Mouse (Mus musculus): Measurements from ENCODE around the gene Slc38a5.

Slc38a5 gene

DNA sequence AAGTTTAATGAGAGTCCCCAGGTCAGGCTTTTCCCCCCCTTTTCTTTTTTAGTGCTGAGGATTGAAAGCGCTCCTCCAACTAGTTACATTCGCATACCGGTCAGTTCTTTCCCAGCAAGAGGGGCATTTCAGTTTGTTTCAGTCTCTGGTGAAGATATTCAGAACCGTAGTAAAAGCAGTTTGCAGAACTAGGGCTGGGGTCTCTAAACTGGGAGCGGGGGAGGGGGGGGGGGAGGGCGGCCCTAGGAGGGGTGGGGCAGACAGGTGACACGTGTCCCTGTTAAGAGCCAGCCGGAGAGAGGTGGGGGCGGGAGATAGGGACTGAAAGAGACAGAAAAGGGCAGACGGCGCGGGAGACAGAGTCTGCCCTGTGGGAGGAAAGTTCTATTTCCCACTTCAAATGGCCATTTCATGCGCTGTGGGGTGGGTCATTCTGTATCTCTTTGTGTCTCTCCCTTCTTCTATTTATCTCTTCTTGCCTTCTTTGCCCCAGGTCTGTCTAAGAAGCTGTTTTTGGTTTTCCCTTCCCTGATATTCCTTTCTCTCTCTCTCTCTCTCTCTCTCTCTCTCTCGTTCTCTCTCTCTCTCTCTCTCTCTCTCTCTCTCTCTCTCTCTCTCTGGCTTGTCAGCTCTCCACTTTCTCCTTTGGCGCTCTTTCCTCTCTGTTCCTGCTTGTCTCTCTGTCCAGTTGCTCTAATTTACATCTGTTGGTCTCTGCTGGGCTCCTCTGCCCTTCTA lies at the start of gene Slc38a5:
Gene Slc38a5, plus strand, starts transcription at position 51 of the 738 bp plus-strand sequence.
- DNase-seq (ENCODE audit: low spot score): no peak

DNA sequence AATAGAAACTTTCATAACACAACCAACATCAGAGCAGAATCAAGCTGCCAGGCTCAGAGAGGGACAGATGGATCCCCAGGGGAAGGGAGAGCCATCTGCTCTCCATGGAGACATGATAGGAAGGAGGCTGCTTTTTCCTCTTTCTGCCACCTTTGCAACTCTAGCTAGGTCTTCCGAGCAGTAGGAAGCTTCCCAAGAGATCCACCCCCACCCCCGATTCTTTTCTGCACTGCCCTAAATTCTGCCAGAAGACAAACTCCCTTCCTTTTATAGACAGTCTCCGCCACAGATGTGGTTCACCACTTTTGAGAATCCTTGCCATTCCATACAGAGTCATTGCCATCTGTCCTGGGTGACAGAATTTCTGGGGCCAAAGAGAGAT lies 48.6 kb upstream of the Slc38a5 start:
- no peak for DNase-seq (ENCODE audit: low spot score)

DNA sequence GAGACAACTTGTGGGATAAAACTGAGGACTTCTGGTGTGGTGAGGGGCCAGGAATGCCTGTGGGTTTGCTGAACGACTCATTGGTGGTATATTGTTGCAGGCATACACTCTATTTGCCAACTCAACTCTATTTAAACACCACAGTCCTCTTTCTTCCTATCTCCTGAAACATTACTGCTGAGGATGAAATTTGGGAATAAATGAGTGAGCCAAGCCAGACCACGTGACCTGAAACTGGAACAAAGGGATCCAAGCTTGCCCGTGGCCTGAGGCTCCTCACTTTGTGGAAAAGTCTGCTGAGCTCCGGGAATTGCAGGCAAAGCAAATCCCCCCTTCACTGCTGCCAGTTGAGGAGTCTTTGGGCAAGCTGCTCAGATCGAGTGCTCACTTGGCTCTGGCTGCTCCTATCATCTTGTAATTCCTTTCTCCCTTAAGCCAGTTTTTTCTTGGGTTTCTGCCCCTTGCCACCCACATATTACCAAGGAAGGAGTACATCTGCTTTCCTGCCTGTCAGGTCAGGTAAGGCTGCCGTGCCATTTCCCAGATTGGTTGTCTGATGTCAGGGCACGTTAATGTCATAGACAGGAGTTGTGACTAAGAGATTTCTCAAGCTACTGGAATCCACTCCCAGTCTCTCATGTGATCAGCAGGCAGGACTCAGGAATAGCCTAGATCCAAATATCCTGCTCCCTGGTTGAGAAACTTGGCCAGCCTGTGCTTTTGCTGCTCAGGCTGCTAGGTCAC lies 48.1 kb upstream of the Slc38a5 start:
- no peak for DNase-seq (ENCODE audit: low spot score)

DNA sequence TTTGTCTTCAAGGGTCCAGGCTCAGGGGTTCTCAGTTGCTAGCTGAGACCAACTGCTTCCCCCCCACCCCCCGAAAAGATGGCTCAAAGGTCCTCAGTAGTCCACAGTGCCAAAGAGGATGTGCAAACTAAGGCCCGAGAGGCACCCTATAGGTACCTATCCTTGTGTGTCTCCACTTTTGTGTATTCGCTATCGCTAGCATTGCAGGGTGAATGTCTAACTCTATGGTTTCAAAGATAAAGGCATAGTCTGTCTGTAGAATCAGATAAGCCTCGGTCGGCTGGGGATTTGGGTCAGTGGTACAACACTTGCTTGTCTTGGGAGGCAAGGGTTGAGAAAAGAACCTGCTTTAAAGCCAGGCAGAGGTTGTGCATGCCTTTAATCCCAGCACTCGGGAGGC lies 47.5 kb upstream of the Slc38a5 start:
- DNase-seq (ENCODE audit: low spot score): no peak

DNA sequence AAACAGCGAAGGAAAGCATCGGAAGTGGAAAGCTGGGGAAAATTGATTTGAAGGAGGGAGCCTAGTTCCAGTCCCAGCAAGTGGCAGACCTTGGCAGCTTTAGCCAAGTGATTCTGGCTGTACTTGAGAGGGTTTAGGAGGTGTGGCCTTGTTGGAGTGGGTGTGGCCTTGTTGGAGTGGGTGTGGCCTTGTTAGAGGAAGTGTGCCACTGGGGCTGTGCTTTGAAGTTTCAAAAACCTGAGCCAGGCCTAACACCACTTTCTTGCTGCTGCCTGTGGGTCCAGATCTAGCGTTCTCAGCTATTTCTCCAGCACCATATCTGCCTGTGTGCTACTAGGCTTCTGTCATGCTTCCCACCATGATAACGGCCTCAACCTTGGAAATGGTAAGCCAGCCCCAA lies 40.7 kb upstream of the Slc38a5 start:
- DNase-seq (ENCODE audit: low spot score): no peak

DNA sequence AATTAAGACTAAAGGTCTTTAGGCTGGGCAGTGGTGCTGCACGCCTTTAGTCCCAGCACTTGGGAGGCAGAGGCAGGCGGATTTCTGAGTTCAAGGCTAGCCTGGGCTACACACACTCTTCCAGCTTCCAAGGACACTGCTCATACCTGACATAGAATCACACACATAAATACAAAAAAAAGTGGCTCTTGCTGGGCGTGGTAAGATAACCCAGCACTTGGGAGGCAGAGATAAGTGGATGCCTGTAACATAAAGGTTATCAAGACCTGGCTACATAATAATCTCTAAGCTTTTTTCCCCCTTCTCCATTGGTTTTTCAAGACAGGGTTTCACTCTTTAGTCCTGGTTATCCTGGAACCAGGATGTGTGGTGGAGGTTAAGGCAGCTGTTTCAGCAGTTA lies 37.3 kb upstream of the Slc38a5 start:
- no peak for DNase-seq (ENCODE audit: low spot score)

DNA sequence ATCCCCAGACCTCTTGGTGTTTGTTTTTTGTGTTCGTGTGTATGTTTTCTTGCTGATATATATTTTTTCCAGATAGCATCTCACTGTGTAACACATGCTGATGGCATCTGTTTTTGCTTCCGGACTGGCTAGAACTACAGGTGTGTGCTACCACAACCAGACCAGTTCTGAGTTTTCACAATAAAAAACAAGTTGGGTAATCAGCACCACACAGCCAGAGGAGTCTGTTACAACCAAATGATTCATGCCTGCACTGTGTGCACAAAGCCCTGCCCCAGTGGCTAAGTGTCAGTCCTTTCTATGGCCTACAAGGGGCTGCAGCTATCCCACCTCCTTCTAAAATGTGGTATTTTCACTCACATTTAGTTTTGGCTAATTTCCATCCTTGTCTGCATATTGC lies 34.2 kb upstream of the Slc38a5 start:
- DNase-seq (ENCODE audit: low spot score): no peak

DNA sequence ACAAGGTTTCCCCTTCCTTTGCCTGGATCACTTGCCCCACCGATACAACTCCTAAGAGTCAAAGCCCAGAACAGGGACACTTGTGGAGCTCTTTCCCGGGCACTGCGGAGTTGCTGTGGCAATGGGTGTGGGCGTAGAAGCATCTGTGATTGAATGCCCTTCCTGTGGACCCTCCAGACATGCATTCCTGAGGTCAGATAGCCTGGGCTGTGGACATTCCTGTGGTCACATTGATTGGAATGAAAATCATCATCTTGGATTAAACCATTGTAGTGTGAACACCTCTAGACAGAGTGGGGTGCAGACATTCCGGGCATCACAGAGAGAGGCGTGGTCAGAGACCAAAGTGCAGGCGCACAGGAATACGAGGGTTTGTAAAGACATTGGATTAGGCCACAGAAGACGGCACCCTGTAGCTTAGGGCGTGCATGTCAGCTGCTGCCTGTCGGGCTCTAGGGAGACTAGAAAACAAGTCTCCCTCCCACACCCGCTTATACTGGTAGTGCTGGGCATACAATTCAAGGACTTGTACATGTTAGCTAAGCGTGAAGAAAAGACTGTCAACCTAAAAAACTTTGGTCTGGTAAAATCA lies 32.0 kb upstream of the Slc38a5 start:
- DNase-seq (ENCODE audit: low spot score): no peak

DNA sequence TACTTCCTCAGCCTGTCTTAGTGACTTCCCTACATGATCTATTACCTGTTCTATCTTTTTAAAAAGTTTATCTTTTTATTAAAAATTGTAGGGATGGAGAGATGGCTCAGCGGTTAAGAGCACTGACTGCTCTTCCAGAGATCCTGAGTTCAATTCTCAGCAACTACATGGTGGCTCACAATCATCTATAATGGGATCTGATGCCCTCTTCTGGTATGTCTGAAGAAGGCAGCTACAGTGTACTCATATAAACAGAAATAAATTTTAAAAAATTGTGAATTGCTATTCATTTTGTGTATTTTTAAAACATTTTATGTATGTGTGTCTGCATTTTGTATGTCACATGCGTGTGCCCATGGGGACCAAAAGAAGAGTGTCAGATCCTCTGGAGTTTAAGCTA lies 23.3 kb upstream of the Slc38a5 start:
- no peak for DNase-seq (ENCODE audit: low spot score)

DNA sequence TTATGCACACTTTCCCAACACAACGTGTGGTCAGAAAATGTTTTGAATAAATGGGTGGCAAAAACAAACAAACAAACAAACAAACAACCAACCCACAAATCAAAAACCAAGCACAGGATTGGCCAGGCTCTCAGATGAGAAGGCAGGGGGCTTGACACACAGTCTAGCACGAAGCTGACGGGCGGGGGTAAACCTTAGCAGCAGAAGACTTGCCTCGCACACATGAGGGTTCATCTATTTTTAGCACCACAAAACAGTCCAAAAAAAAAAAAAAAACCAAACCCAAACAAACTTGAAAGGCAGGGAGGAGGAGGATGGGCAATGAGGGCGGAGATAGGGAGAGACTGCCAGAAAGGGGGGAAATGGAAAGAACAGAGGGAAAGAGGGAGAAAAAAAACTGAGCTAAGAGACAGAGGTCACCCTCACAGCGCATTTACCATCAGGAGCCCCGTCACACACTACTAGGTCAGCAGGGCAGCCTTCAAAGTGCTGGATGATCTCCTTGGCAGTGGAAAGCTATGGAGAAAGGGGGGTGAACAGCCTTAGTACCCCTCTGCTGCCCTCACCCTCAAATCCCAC lies 22.3 kb upstream of the Slc38a5 start:
- DNase-seq (ENCODE audit: low spot score): no peak

DNA sequence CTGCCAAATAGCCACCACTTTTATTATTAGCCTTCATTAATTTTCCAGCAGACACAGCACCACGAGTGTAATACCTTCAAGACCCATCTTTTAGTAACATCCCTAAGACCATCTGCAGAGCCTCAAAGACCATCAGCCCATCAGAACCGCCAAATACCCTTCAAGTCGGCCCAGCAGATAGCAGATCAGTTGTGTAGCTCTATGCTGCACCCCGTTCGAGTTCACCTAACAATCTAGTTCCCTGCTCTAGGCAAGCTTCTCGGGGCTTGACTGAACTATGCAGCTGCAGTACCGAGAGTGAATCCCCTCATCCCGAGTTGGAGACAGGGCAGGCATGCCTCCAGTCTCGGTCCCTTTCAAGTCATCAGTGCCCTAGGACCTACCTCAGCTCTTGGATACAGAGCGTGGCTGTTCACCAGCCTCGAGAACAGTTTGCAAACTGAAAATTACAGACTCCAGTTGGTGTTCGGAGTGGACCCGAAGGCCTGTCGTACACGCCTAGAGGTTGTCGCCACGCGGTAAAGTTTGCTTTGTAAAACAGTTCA lies 19.1 kb upstream of the Slc38a5 start:
- DNase-seq (ENCODE audit: low spot score): no peak

DNA sequence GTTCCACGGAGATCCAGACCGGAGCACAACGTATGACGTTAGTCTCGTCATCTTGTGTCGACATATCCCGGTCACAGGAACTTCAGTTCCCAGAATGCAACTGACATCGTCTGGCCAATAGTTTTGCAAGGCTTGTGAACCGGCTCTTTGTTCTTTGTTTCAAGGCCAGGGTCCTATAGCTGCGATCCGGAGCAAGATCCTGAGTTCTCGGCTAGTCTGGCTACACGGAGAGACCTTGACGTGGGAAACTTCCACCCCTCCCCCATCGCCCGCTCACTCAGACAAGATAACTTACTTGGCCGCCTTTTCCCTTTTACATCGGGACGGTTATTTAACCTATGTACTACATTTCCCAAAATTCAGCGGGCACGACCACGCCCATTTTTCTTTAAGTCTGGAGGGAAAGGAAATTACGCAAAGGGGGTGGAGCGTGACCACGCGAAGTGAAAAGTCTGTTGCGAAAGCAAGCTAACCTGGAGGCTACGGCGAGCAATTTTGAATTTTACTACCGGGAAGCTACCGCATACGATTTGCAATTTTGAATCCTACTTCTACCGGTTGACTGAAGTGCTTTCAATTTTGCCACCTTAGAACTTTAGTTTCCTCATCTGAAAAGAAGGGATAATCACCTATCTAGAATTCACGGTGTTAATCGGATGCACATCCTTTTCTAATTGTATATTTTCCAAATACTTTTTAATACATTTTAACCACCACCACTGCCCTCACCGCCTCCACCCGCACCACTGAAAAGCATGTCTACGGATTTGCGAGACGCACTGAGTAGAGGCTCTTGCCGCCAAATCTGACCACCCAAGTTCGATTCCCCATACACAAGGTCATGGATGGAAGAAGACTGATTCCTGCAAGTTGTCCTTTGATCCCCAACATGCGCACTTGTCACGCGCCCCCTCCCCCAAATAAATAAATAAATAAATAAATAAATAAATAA lies 18.3 kb upstream of the Slc38a5 start, which contains the start of gene Ftsj1:
Gene Ftsj1, minus strand, starts transcription at position 73 of the 952 bp plus-strand sequence.
- peak; percentile 86 for DNase-seq (ENCODE audit: low spot score)

DNA sequence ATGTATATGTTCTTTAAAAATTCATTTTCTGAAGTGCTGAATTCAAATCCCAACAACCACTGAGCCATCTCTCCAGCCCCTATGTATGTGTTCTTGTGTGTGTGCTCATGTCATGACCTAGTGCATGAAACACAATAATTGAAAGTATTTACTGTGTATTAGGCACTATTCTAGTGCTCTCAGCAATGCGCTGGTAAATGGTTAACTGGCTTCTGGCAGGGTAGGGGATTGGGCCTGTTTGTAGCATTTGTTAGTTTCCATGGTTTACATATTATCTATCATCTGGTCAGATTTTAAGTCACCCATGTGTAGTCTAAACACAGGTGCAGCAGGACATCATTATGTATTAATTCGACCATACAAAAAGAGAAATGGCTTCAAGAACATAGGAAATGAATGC lies 17.2 kb upstream of the Slc38a5 start:
- DNase-seq (ENCODE audit: low spot score): no peak

DNA sequence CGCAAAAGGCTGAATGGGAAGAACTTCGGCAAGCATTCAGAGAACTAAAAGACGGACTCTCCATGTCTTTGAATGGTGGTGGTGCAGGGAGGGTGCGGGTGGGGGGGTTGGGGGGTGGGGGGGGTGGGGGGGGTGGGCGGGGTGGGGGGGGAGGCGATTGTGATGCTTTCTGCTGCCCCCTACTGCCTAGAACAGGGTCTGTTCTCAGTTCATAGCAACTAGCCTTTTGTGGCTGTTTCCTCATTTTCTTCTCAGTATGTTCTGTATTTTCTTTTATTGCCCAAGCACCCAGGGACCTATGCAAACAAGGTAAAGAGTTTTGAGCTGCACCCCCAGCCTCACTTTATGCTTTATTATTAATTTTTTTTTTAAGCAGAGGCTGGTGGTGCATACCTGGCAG lies 15.1 kb upstream of the Slc38a5 start:
- no peak for DNase-seq (ENCODE audit: low spot score)

DNA sequence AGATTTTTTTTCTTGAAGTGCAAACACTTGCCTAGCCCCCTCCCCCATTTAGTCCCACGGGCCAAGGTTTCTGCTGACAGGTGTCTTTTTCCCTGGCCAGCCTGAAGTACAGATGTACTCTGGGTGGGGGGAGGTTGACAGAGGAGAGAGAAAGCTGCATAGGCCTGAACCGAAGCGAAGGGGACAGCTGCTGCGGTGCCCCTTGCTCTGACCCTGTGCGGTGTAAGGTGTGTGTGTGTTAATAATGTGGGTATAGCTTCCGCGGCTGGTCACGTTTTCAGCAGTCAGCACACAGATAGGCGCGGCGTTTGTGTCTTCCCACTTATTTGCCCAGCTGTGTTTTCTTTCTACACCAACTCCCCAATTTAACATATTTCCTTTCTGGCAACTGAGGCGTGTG lies 11.5 kb upstream of the Slc38a5 start:
- no peak for DNase-seq (ENCODE audit: low spot score)

DNA sequence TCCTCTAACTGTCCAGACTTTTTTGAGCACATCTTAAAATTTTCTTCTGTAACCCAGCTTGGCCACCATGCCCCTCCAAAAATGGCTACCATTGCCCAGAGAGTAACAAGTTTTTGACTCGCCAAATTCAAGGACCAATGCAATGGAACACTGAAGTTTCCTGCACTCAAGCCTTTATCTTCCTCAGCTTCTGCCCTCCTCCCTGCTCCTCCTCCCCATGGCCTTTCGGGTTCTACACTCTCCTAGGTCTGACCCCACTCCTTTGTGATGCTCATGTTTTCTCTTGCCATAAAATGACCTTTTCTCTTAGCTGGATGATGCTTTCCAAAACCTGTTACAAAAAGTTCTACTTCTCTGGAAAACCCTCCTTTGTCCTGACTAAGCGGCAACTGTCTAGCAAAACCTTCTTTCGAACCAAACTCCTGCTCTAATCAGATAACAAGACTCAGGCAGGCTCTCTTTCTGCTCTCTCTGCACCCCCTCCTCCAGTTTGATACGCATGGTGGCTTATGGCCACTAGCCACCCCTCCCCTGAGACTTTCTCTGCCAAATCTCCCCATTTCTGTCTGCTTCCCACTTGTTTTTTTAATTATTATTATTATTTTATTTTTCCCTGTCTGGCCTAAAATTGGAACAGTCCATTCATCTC lies 7.7 kb upstream of the Slc38a5 start:
- DNase-seq (ENCODE audit: low spot score): no peak

DNA sequence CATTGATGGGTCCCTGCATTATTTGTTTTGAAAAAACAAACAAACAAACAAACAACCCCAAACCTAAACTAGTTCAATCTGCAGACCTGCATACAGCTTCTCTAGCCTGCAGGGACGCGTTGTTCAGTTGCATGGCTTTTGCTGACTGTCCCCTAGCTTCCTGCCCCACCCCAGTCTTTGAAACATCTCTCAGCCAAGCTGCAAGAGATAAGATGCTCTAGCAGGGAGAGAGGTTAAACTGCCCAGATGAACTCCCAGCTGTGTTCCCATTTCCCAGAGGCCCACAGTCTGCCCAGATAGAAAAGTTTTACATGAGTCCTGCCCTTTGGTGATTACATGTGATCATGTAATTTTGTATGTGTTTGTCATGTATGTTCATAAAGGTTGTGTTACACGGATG lies 6.7 kb upstream of the Slc38a5 start:
- no peak for DNase-seq (ENCODE audit: low spot score)

DNA sequence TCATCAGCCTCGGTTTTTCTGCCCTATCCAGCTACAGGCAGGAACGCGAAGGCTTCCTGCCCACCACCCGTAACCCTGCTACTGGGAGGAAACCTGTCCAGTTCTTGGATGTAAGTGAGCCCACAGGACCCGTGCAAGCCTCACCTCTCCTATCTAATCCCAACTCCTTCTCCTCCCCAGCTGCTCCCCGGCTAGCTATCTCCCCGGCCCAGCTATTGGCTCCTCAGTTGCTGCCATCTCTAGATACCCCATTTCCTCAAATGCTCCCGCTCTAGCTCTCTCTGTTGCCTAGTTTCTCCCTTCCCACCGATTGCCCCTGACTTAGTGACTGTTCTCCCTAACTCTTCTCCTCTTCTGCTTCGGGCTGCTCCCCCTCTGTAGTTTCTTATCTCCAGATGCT lies 1.1 kb downstream of the Slc38a5 start:
- DNase-seq (ENCODE audit: low spot score): no peak

DNA sequence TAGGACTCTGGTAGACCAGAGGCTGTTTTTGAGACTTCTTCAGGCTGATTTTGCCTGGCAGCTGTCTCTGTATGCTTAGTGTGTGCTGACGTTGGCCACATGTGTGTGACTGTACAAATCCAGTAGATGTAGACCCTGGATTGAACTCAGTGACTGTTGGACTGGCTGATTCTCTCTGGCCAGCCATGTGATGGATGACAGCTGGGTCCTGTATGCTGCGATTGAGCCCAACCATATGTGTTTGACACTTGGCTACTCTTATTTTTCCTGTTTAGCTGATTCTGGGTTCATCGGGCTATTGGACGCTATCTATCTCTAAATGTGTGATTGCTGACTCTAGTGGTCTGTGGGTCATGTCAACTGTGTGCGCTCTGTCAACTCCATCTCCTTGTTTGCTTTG lies 3.1 kb downstream of the Slc38a5 start:
- DNase-seq (ENCODE audit: low spot score): no peak

DNA sequence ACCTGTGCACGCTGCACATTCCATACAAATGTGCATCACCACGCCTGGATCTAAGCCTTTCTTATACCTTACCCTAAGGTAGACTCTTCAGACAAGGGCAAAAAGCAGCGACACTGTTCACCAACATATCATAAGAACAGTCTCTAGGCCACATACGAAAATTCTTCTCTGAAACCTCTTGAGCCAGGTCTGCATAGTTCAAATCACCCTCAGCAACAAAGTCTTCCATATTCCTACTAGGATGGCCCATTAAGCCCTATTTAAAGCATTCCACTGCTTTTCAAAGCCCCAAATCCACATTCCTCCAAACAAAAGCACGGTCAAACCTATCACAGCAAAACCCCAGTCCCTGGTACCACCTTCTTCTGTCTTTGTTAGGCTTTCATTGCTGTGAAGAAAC lies 17.7 kb downstream of the Slc38a5 start:
- DNase-seq (ENCODE audit: low spot score): no peak

DNA sequence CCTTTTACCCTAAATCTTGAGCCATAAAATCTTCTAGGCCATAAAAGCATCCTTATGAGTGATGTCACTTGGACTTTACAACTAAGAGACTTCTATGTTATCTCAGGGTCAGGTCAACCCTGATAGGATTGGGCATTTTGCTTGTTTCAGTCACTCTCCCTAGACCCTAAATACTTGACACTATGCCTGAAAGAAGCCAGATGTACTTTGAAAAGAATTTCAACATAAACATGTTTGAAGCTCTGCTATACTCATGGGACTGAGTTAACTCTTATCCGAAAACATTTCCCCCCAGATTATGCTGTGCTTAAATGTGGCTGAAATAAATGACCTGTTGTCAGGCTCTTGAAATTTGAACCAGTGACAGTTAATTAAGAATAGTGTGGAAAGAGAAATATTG lies 38.4 kb downstream of the Slc38a5 start:
- DNase-seq (ENCODE audit: low spot score): no peak
